Mouse (Mus musculus): ENCODE measurements around the gene Spata16. TPM values are rescaled to one million over a fixed set of nuclear protein-coding genes. Genes with fewer than 3 reads are reported as not detected.

The Spata16 gene
- polyA plus RNA-seq, 1 experiment from 2014 or later: not detected

DNA sequence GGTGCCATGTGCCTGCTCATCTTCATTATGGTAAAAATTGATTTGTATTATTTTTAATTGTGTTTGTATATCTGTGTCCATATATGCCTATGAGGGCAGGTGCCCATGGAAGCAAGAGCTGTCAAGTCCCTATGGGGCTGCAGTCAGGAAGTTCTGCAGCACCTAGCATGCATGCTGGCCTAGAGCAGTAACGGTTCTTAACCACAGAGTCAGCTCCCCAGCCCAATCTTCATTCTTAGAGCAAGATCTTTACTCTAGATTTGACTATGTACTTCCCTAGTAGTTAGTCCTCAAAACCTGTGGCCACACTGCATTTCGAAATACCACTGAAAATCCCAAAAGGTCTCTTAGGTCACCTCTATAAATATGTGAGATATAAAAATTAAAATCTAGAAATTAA is 113.1 kb downstream of the Spata16 start:
- TF ChIP-seq CTCF (IDR thresholded peaks at IDR 0.05; ENCODE audit: low read depth): no peak
- Histone ChIP-seq H3K4me1 (replicated peaks; ENCODE audit: insufficient read depth, low read length) (no peaks in the 10 kb centered on the region), H3K36me3 (ENCODE audit: insufficient read depth, low read length) (no peaks in the 10 kb centered on the region), H3K4me3 (replicated peaks; ENCODE audit: low read depth, low read length) (no peak overlapping the region), H3K9me3 (replicated peaks; ENCODE audit: low read length) (no peaks in the 10 kb centered on the region), H3K27me3 (ENCODE audit: insufficient read depth, low read length) (no peaks in the 10 kb centered on the region), H3K4me2 (ENCODE audit: low read length) (no peak overlapping the region), H3K27ac (no peak overlapping the region), H3K9ac (ENCODE audit: low read depth, low read length) (no peak overlapping the region)
- 63% methylated on average over 2 of the region's 2 CpGs for WGBS
- ATAC-seq (replicated peaks; ENCODE audit: low FRiP score, low read depth) (no peak), DNase-seq (ENCODE audit: low spot score) (no peak)

DNA sequence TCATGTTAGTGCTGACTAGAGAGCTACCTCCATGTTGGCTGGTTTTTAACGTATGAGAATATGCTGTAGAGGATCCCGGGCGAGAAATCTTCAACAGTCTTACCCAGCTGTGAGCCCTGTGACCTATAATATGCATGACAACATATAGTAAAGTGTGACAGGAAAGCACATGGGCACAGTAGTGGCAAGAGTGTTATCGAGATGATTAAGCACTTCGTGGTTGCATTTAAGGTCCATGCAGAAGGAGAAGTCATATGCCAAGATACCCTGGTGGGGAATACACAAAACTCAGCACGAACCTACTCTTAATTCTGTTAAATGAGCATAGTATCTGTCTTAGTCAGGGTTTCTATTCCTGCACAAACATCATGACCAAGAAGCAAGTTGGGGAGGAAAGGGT is 115.0 kb downstream of the Spata16 start:
- Histone ChIP-seq H3K27ac (no peak overlapping the region), H3K4me1 (replicated peaks; ENCODE audit: insufficient read depth, low read length) (no peaks in the 10 kb centered on the region), H3K9ac (ENCODE audit: low read depth, low read length) (no peak overlapping the region), H3K36me3 (ENCODE audit: insufficient read depth, low read length) (no peaks in the 10 kb centered on the region), H3K9me3 (replicated peaks; ENCODE audit: low read length) (no peaks in the 10 kb centered on the region), H3K4me2 (ENCODE audit: low read length) (no peak overlapping the region), H3K27me3 (ENCODE audit: insufficient read depth, low read length) (no peaks in the 10 kb centered on the region), H3K4me3 (replicated peaks; ENCODE audit: low read depth, low read length) (no peak overlapping the region)
- DNase-seq (ENCODE audit: low spot score) (no peak), ATAC-seq (replicated peaks; ENCODE audit: low FRiP score, low read depth) (no peak)
- WGBS: 92% methylated on average over 6 of the region's 6 CpGs
- no peak for TF ChIP-seq CTCF (IDR thresholded peaks at IDR 0.05; ENCODE audit: low read depth)

DNA sequence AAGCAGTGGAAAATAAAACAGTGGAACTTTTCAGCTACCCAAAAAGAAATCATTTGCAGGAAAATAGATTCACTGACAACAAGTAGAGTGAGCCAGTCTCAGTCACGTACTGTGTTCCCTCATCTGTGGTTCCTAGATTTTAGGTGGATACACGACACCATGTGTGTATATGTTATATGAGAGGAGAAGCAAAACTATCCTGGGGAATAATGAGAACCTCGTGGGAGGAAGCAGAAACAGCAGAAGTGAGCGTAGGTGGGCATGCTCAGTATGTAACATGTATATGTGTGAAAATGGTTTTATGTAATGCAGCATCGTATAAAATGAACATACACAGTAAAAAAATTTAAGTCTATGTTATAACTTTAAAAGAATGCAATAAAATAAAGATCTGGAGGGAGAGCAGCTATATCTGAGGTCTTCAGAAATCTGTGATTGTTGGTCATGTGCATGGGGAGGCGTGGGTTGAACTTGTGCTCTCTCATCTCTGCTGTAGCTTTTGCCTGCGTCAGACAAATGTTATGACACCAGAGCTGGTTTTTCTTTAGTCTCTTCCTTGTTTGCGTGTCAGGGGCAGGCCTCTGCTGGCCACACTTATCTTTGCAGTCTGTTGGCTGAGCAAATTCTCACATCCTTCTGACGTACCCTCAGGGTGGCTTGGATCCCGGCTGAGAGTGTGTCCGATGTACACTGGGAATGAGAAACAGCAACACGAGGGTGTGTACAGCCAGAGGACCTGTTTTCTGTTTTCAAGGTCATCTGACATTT is 156.1 kb downstream of the Spata16 start:
- no peaks in the 10 kb centered on the region for H3K27me3 ChIP-seq (ENCODE audit: insufficient read depth, low read length)
- no peak overlapping the region for H3K4me3 ChIP-seq (replicated peaks; ENCODE audit: low read depth, low read length)
- ATAC-seq (replicated peaks; ENCODE audit: low FRiP score, low read depth) (no peak), DNase-seq (ENCODE audit: low spot score) (no peak)
- H3K36me3 ChIP-seq (ENCODE audit: insufficient read depth, low read length): no peaks in the 10 kb centered on the region
- no peaks in the 10 kb centered on the region for H3K4me1 ChIP-seq (replicated peaks; ENCODE audit: insufficient read depth, low read length)
- no peaks in the 10 kb centered on the region for H3K9me3 ChIP-seq (replicated peaks; ENCODE audit: low read length)
- no peak for TF ChIP-seq CTCF (IDR thresholded peaks at IDR 0.05; ENCODE audit: low read depth)
- H3K27ac ChIP-seq: no peak overlapping the region
- WGBS: 66% methylated on average over 12 of the region's 12 CpGs
- H3K4me2 ChIP-seq (ENCODE audit: low read length): no peak overlapping the region
- H3K9ac ChIP-seq (ENCODE audit: low read depth, low read length): no peak overlapping the region

DNA sequence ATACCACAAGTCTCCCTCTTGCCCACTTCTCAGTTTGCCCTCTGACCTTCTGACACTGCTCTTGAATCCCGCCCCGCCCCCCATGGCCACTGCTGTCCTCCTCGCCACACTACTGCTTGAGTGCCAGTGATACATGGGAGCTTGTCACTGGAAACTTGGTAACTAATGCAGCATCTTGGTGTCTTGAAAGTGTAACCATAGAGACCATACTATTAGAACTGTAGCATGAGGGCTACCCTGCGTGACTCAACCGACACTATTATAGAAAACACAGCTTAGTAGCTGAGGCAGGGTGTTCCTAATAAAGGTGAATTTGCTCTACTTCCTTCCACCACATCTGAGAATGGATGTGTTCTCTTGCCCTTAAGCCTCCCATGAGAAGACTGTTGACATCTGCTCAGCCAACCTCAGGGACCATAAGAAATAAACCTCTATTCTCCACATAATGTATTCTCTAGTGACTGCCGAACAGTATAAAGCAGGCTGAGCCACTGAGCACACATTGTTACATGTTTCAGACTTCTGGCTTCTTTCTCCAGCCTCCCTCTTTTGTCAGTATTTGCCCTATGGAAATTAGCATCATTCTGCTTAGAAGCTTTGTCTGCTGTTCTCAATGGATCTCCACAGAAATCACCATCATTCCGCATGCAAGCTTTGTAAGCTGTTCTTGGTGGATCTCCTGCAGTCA is 158.6 kb downstream of the Spata16 start:
- Histone ChIP-seq H3K4me2 (ENCODE audit: low read length) (no peak overlapping the region), H3K27me3 (ENCODE audit: insufficient read depth, low read length) (no peaks in the 10 kb centered on the region), H3K36me3 (ENCODE audit: insufficient read depth, low read length) (no peaks in the 10 kb centered on the region), H3K27ac (no peak overlapping the region), H3K4me3 (replicated peaks; ENCODE audit: low read depth, low read length) (no peak overlapping the region), H3K9ac (ENCODE audit: low read depth, low read length) (no peak overlapping the region), H3K4me1 (replicated peaks; ENCODE audit: insufficient read depth, low read length) (no peaks in the 10 kb centered on the region), H3K9me3 (replicated peaks; ENCODE audit: low read length) (no peaks in the 10 kb centered on the region)
- DNase-seq (ENCODE audit: low spot score): no peak
- WGBS: 90% methylated on average over 7 of the region's 7 CpGs
- TF ChIP-seq CTCF (IDR thresholded peaks at IDR 0.05; ENCODE audit: low read depth): no peak
- ATAC-seq (replicated peaks; ENCODE audit: low FRiP score, low read depth): no peak

DNA sequence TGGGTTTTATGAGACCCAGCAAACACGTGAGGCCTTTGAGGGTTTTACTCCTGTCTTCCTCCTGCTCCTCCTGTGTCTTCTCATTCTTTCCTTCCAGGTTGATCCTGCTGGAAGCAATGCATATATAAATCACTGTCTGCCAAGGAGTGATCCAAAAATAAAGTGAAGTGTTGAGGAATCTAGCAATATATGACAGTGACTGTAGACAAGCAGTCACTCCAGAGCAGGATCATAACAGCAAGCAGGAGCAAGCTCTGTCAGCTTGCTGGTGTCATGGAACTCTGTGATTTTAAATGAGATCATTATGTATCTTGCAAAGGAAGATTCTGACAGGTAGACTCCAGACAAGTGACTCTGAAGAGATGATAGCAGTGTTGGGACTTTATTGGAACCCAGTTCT is 159.5 kb downstream of the Spata16 start:
- 69% methylated on average over 1 of the region's 1 CpGs for WGBS
- Histone ChIP-seq H3K27ac (no peak overlapping the region), H3K4me2 (ENCODE audit: low read length) (no peak overlapping the region), H3K9me3 (replicated peaks; ENCODE audit: low read length) (no peaks in the 10 kb centered on the region), H3K36me3 (ENCODE audit: insufficient read depth, low read length) (no peaks in the 10 kb centered on the region), H3K9ac (ENCODE audit: low read depth, low read length) (no peak overlapping the region), H3K4me1 (replicated peaks; ENCODE audit: insufficient read depth, low read length) (no peaks in the 10 kb centered on the region), H3K4me3 (replicated peaks; ENCODE audit: low read depth, low read length) (no peak overlapping the region), H3K27me3 (ENCODE audit: insufficient read depth, low read length) (no peaks in the 10 kb centered on the region)
- no peak for ATAC-seq (replicated peaks; ENCODE audit: low FRiP score, low read depth)
- no peak for DNase-seq (ENCODE audit: low spot score)
- TF ChIP-seq CTCF (IDR thresholded peaks at IDR 0.05; ENCODE audit: low read depth): no peak

DNA sequence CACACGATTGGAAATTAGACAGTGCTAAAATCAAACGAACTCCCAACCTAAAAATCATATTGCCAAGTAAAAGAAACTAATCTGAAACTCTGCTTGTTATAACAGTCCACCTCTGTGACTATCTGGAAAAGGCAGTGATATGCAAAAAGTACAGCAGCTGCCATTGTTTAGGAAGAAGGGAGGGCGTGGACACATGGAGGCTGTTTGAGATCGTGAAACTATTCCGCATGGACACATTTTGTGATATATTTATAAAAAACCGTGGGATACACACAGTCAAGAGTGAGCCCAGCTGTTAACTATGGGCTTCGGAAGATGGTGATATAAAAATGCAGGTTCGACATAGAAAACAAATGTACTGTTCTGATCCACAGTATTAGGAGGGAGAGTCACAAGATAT is 176.9 kb downstream of the Spata16 start:
- no peaks in the 10 kb centered on the region for H3K36me3 ChIP-seq (ENCODE audit: insufficient read depth, low read length)
- ATAC-seq (replicated peaks; ENCODE audit: low FRiP score, low read depth) (no peak), DNase-seq (ENCODE audit: low spot score) (no peak)
- 75% methylated on average over 8 of the region's 8 CpGs for WGBS
- no peaks in the 10 kb centered on the region for H3K27me3 ChIP-seq (ENCODE audit: insufficient read depth, low read length)
- no peaks in the 10 kb centered on the region for H3K4me1 ChIP-seq (replicated peaks; ENCODE audit: insufficient read depth, low read length)
- no peak overlapping the region for H3K27ac ChIP-seq
- H3K9me3 ChIP-seq (replicated peaks; ENCODE audit: low read length): no peaks in the 10 kb centered on the region
- H3K9ac ChIP-seq (ENCODE audit: low read depth, low read length): no peak overlapping the region
- H3K4me3 ChIP-seq (replicated peaks; ENCODE audit: low read depth, low read length): no peak overlapping the region
- no peak overlapping the region for H3K4me2 ChIP-seq (ENCODE audit: low read length)
- no peak for TF ChIP-seq CTCF (IDR thresholded peaks at IDR 0.05; ENCODE audit: low read depth)
